Mouse (Mus musculus) kidney, adult 11 months (tissue): Measurements from ENCODE around the gene Gm17332.
"Not testable (repeated sequence)": the region's sequence is repeated elsewhere in the genome, so short reads cannot be mapped to it uniquely, and the experiment has no call there.

Experiments
- DNase-seq: peaks from one replicate; pipeline ENCODE4 v3.0.0; 2022

Gene Gm17332

GRCm38 (mm10) chr11:31182362-31182761 is at the start of gene Gm17332:
TSS of gene Gm17332 (minus strand) at chr11:31182462.
- DNase-seq = no peak

GRCm38 (mm10) chr11:31229966-31230365 is 47.7 kb upstream of the Gm17332 start:
- no peak for DNase-seq

GRCm38 (mm10) chr11:31225359-31225758 is 43.1 kb upstream of the Gm17332 start:
- no peak for DNase-seq

DNA sequence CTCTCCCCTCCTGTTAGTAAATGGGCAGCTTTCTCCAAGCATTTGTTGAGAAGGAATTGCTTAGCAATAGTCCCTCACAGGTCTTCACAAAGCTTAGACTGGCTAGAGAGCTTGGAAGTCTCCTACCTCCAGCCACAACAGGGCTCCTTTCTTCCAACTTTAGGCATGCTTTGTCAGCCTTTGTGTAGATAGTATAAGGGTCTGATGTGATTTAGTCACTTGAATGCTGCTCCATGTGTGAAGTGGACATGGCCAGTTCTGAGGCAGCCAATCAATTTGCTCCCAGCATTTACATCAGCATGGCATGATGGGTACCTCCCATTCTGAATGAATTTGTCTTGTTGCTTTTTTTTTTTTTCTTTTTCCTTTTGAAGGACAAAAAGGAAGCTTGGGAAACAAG is 35.7 kb upstream of the Gm17332 start:
- no peak for DNase-seq

- DNase-seq = no peak
Measured at GRCm38 (mm10) chr11:31195621-31196363, 13.5 kb upstream of the Gm17332 start.

DNA sequence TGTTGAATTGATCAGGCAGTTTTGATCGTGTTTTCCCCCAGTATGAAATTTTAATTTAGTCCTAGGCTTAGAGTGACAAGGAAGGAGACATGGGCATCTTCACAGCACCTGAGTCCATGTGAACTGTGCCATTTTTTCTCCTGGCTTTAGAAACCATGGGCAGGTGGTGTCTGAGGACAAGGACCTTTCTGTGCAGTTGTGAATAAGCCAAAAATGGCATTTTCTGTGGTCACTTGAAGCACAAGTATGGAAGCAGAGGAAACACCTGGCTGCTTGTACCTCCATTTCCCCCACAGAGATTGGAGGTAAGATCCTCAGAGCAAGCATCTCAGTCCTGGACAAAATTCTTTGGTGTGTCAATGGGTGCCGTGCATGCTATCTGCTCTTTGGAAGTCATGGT is 12.5 kb upstream of the Gm17332 start:
- DNase-seq = no peak

- no peak for DNase-seq
Measured at GRCm38 (mm10) chr11:31170052-31170646, 12.1 kb downstream of the Gm17332 start.

GRCm38 (mm10) chr11:31169161-31170051 is 12.9 kb downstream of the Gm17332 start:
- DNase-seq = peak; percentile 1

DNA sequence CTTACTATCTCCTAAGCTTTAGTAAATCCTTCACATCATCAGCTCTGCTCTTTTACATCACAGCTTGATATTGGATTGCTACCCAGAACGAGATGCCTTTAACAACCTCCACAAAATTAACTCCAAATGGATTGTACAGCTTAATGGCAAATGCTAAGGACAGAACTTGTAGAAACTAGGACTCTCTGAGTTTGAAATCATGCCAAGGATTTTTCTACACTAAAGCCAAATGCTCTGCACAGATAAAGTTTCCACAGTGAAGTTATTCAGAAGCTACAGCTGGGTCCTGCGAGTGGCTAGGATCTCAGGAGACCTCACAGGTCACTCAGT is 13.5 kb downstream of the Gm17332 start:
- no peak for DNase-seq

DNA sequence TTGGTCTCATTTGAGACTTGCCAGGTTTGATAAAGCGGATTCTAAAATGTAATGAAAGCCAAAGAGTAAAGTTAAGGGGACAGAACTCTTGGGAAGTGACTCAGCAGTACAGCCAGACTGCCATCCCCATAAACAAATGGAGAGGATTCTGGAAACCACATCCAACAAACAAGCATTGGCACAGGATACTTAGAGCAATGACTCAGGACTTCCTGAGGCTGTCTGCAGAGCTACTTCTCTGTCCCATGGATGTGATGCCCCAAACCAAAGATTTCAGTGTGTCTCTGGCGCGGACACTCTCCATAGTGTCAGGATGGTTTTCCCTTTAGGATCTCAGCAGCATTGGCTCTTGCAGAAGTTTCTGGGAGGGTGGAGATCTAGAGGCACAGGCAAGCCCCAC is 25.2 kb downstream of the Gm17332 start:
- no peak for DNase-seq

DNA sequence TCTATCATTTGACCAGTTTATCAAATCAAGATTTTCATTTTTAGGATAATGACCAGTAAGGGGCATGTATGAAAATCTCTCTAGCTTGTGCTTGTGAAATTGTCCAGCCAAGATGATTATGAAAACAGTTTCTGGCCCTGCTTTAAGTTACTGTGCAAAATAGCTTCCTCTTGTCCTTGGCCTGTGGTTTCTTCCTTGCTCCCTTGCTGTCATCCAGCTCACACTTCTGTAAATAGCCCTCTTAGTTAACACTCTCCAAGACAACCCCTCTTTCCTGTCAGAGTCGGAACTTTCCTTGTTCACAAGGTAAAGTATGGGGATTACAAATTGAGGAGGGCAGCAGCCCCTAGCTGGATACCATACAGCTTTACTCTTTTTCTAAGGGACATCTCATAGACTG is 43.9 kb downstream of the Gm17332 start:
- DNase-seq = not testable (repeated sequence)

DNA sequence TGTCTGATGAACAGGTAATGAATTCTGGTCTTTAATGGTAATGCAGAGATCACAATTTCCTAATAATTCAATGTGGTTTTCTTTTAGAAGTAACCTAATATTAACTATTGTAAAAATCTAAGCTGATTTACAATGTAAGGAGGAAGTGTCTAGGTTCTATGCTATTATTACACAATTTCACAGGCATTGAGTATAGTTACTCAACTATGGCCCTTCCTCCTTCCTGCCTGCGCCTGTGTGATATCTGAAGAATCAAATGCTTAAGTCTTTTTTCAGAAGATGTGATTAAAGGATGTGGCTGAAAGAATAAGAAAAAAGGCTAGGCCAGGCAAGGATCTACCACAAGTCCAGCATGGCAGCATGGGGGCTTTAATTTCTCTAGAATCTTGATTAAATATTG is 47.4 kb downstream of the Gm17332 start:
- not testable (repeated sequence) for DNase-seq

- not testable (repeated sequence) for DNase-seq
Measured at GRCm38 (mm10) chr11:31133726-31134125, 48.5 kb downstream of the Gm17332 start.
